Mouse (Mus musculus): ENCODE measurements around the gene Tmem192.

DNA sequence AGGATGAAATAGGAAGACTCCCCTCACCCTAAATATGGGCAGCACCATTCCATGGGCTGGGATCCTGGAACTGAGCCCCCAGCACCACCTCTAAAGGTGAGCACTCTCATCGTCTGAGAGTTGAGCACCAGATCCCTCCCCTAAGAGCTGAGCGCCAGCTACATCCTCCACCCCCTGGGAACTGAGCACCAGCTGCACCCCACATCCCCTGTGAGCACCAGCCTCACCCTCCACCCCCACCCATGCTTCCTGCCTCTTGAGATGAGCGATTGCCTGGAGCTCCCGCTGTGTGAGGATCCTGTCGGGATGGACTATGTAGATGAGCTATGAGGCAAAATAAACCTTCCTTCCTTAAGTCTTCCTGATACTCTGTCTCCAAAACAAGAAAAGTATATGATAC lies 4.0 kb upstream of the Tmem192 start:
- TF ChIP-seq CTCF (IDR thresholded peaks at IDR 0.05) (no peak), POLR2A (IDR thresholded peaks at IDR 0.05; ENCODE audit: insufficient read depth, low read depth, low read length) (no peak), EP300 (IDR thresholded peaks at IDR 0.05; ENCODE audit: insufficient read depth, low read depth, low read length) (no peak)
